Mouse (Mus musculus) cerebellum, adult 9-10 months (tissue): ENCODE data around the gene Fam149b.
A peak's percentile ranks its signal among the peaks of the same experiment; 100 is the strongest.

Experiments
- DNase-seq: peaks from one replicate; pipeline ENCODE4 v3.0.0; 2022

Fam149b gene

GRCm38 (mm10) chr14:20392326-20392725, 44.4 kb downstream of the Fam149b start:
- peak; percentile 54 for DNase-seq

DNA sequence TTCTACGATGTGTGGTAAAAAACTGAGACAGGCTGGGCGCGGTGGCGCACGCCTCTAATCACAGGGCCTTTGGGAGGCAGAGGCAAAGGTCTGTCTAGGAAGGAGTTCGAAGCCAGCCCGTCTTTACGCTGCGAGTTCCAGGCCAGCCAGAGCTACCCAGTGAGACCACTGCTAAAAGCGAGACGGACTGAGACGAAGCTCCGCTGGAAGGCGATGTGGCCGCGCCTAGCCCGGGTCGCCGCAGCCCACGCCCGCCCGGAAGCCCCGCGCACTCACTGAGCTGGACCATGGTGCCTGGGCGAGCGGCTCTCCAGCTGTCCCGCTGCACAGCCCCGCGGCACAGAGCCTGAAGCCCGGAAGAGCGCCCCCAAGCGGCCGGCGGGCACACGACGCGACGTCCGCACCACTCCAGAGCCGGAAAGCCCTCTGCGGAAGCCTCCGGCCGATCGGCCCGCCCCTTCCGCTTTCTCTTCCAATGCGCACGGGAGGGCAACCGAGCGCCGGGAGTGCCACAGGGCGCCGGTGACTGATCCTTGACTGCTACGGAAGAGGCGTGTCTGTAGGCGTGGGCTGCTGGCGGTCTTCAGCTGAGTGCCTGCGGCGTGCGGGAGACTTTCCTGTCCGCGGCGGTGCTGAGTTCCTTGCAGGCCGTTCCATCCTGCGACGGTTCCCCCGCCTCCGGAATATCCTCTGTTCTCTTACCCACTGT, 45.4 kb downstream of the Fam149b start, which contains the start of gene Mrps16:
TSS of gene Mrps16 (minus strand) at position 430 of the 709 bp plus-strand sequence.
- peak; percentile 96 for DNase-seq

- no peak for DNase-seq
Measured at GRCm38 (mm10) chr14:20397220-20397619, 49.3 kb downstream of the Fam149b start.

DNA sequence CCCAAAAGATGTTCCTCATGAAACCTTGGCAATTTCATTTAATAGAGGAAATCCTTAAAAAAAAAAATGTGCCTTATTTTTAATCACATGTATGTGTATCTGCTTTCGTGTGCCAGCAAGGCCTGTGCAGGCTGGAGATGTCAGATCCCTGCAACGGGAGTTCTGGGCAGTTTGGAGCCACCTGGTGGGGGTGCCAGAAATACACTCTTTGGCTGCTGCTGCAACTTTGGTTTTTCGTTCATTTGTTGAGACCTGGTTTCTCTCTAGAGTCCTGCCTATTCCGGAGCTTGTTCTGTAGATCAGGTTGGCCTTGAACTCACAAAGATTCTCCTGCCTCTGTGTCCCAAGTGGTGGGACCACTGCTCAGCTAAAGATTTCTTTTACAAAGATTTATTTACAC, 50.9 kb downstream of the Fam149b start:
- DNase-seq, result no peak

GRCm38 (mm10) chr14:20400071-20400470, 52.1 kb downstream of the Fam149b start:
- no peak for DNase-seq

- DNase-seq, result no peak
Measured at GRCm38 (mm10) chr14:20422257-20422656, 74.3 kb downstream of the Fam149b start.

DNA sequence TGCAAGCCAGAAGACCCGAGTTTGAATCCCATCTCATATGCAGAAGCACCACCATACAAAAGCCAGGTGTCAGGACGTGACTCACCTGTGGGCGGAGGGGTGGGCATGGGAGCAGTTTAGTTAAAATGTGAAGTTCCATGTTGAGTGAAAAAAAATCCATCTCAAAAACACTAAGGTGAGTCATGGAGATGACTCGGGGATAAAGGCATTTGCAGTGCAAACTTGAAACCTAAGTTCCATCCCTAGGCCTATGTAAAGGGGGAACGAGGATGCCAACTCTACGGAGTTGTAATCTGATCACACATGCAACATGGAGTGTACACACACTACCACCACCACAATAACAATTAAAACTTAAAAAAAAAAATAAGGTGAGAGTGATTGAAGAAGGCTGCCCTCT, 75.1 kb downstream of the Fam149b start:
- DNase-seq, result no peak

DNA sequence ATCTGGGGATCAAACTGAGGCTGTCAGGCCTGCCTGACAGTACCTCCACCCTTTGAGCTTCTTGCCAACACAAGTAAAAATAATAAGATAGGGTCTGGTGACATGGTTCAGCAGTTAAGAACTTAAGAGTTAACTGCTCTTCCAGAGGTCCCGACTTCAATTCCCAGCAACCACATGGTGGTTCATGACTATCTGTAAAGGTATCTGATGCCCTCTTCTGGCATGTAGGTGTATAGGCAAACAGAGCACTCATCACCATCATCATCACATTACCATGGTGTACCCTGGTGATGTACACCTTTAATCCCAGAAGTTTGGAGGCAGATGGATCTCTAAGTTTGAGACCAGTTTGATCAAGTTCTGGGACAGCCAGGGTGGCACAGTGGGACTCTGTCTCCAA, 80.6 kb downstream of the Fam149b start:
- DNase-seq, result no peak

GRCm38 (mm10) chr14:20429833-20430232, 81.9 kb downstream of the Fam149b start:
- no peak for DNase-seq

- no peak for DNase-seq
Measured at GRCm38 (mm10) chr14:20431726-20432125, 83.8 kb downstream of the Fam149b start.

DNA sequence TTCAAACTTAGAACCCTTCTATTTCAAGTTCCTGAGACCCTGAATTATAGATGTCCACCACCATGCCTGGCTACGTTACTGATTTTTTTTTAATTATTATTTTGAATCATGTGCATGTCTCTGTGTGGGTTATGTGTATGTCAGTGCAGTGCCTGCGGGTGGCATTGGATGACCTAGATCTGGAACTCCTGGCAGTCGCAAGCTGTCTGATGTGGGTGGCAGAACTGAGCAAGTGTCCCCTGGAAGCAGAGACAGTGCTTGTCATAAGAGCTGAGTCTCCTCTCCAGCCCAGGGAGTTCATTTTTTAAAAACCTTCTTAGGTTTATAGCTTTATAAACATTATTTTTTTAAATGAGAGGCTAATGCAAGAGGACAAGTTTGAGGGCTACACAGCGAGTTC, 84.5 kb downstream of the Fam149b start:
- DNase-seq, result no peak
